Mouse (Mus musculus): Measurements from ENCODE around the gene Lrrc7.

DNA sequence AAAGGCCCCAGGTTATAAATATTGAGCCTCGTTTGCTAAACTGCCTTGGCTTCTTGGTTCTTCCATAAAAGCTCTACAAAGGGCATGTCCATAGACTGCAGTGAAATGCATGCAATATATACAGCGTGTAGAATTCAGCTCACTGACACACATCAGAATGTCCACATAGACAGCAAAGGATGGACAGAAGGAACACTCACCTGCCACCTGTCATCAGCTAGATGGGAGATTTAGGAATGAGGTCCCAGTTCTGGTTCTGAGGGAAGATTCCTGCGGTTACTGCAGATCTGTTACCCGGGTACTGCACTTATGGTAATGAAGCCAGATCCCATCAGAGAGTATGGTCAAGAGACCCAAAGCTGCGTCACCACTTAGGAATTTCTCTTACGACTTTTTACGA is 494.1 kb downstream of the Lrrc7 start:
- TF ChIP-seq POLR2A (IDR thresholded peaks at IDR 0.05; ENCODE audit: low read depth, low read length) (no peak), CTCF (IDR thresholded peaks at IDR 0.05; ENCODE audit: borderline replicate concordance, insufficient read depth, low read length) (no peak)
